Mouse (Mus musculus): ENCODE measurements around the gene Tk1. TPM values are rescaled to one million over a fixed set of nuclear protein-coding genes. Genes with fewer than 3 reads are reported as not detected.
A peak's percentile ranks its signal among the peaks of the same experiment; 100 is the strongest.

The Tk1 gene
- polyA plus RNA-seq, 1 experiment from 2014 or later = 97.6 TPM

DNA sequence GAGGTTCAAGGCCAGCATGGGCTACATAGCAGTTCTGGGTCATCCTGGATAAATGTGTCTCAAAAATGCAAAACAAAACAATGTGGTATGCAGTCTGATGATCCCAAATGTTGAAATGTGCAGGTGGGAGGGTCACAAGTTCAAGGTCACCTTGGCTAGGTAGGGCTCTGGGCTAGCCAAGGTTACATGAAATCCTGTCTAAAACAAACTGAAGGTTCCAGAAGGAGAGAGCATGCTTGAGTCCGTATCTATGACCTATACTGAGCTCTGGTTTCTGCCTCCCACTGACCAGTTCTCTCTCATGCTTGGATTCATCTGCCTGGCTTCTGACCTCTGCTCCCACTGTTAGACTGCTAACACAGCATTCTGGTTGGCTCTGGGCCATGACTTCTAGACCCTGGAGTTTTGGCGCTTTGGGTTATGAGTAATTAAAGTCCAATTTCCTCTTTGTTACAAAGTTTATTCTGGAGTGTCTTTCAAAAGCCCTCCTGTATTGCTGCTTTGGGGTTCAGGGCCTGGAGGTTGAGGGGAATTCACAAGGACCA, 3.9 kb upstream of the Tk1 start:
- peak overlapping the region; percentile 98 for H3K27ac ChIP-seq (replicated peaks)
- H3K4me3 ChIP-seq = no peak overlapping the region
- H3K27me3 ChIP-seq (replicated peaks) = no peaks in the 10 kb centered on the region
- 42% methylated on average over 2 of the region's 2 CpGs for WGBS
- 0 out of 2 replicates have a peak overlapping the region, but pooled peaks have one; percentile 81 for H3K4me2 ChIP-seq
- H3K36me3 ChIP-seq = peaks cover 4% of the 10 kb centered on the region; the same call in 1 of the 2 replicates
- no peaks in the 10 kb centered on the region for H3K9me3 ChIP-seq
- H3K9ac ChIP-seq = peak overlapping the region; percentile 58
- no peak for ATAC-seq (ENCODE audit: extremely low read depth, insufficient number of reproducible peaks, low FRiP score, low TSS enrichment)
- H3K4me1 ChIP-seq = peaks cover 69% of the 10 kb centered on the region

DNA sequence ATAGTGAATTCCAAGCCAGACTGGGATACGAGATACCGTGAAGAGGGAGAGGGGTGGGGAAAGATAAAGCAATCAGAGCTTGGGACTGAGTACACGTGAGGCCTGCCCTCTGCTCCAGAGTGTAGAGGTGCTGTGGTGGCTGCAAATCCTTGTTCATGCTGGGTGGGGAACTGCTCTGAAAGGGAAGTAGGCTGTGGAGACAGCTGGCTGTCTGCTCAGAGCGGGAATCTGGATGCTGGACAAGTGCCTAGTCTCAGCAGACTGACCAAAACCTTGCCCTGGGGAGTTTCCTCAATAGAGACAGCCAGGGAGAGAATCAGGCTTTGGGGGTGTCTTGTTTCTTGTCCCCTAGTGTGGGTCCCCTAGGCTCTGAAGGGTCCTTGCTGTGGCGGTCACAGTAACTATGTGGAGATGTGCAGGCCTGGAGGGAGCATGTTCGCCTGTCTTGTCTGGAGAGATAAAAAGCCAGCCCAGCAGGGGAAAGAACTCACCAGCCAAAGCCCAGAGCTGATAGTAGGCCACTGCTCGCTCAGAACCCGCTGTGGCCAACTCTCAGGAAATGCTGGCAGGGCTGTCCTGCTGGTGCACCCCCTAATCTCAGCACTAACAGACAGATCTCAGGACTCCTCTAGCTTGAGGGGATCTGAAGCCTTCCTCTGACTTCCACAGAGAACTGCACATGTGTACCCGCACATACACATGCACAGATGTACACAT, 3.2 kb upstream of the Tk1 start:
- Histone ChIP-seq H3K27me3 (replicated peaks) (no peaks in the 10 kb centered on the region), H3K4me1 (peaks cover 75% of the 10 kb centered on the region), H3K36me3 (peaks cover 4% of the 10 kb centered on the region; the same call in 1 of the 2 replicates), H3K9ac (peak overlapping the region; percentile 58), H3K4me2 (peak overlapping the region; percentile 81), H3K9me3 (no peaks in the 10 kb centered on the region), H3K4me3 (no peak overlapping the region), H3K27ac (replicated peaks) (peak overlapping the region; percentile 98)
- 9% methylated on average over 9 of the region's 9 CpGs for WGBS
- ATAC-seq (ENCODE audit: extremely low read depth, insufficient number of reproducible peaks, low FRiP score, low TSS enrichment) = no peak

DNA sequence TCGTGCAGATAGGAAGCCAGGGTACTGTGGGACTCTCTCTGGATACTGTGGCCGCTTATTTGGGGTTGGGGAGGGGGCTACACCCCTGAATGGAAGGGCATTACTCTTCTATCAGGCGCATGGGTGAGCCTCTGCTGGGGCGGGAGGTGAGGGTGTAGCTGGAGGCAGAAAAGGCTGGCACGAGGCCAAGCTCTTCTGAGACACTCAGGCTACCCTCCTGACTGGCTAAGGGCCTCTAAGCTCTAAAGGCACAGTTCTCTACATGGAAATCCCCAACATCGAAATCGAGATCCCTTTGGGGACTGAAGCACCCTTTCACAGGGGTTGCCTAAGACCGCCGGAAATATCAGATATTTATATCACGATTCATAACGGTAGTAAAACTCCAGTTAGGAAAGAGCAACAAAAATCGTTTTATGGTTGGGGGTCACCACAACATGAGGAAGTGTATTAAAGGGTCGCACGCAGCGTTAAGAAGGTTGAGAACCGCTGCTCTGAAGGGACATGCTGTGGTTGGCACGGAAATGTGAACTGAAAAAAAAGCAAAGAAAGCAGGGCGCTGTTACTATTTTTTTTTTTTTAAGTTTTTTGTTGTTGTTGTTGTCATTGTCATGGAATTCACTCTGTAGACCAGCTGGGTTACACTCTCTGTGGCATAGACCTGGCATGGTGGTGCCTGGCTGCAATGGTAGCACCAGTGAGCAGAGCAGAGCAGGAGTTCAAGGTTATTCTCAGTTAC, 2.4 kb upstream of the Tk1 start:
- H3K9ac ChIP-seq = peak overlapping the region; percentile 74

DNA sequence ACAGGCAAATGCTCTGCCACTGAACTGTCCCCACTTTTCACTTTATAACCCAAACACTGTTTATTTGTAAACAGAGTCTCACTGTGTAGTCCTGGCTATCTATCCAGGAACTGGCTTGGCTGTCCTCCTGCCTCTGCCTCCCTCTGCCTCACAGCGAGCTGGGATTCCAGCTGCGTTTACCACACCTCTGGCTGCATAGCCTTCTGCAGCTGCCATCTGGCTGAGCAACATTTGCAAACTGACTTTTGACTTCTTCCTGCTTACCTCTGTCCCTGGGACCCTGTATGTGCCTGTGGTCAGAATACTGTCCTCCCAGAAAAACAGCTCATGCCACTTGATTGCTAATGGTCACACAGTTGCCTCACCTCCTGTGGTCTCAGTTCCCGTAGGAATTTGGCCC, 1.5 kb upstream of the Tk1 start:
- H3K9me3 ChIP-seq = no peaks in the 10 kb centered on the region
- peak overlapping the region; percentile 89 for H3K9ac ChIP-seq
- H3K4me2 ChIP-seq = peak overlapping the region; percentile 81
- peaks cover 14% of the 10 kb centered on the region for H3K36me3 ChIP-seq
- peak overlapping the region; percentile 98 for H3K27ac ChIP-seq (replicated peaks)
- no peaks in the 10 kb centered on the region for H3K27me3 ChIP-seq (replicated peaks)
- no peak for ATAC-seq (ENCODE audit: extremely low read depth, insufficient number of reproducible peaks, low FRiP score, low TSS enrichment)
- H3K4me3 ChIP-seq = peak overlapping the region; percentile 29
- peaks cover 89% of the 10 kb centered on the region for H3K4me1 ChIP-seq
- 30% methylated on average over 3 of the region's 3 CpGs for WGBS

More for the DNA sequence above, 2.4 kb upstream of the Tk1 start:
- Histone ChIP-seq H3K27ac (replicated peaks) (peak overlapping the region; percentile 98), H3K4me1 (peaks cover 82% of the 10 kb centered on the region), H3K27me3 (replicated peaks) (no peaks in the 10 kb centered on the region), H3K9me3 (no peaks in the 10 kb centered on the region), H3K4me2 (peak overlapping the region; percentile 81), H3K36me3 (peaks cover 8% of the 10 kb centered on the region), H3K4me3 (peak overlapping the region; percentile 29)
- WGBS = 39% methylated on average over 18 of the region's 18 CpGs
- no peak for ATAC-seq (ENCODE audit: extremely low read depth, insufficient number of reproducible peaks, low FRiP score, low TSS enrichment)

DNA sequence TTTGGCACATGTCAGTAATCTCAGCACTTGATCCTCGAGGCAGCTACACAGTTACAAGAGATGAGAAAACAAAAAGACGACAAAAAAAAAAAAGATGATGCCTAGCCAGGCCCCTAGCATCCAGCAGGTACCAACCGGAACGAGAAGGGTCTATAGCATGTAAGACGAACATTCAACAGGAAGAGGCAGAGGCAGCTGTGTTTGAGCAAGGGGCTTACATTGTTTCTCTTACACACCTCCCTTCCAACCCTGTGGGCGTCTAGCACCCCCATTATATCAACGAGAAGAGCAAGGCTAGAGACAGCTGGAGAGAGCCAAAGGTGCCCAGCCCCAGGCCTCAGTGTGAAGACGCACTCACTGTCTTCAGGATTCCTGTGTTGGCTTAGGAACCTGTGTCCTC, 1.0 kb upstream of the Tk1 start:
- Histone ChIP-seq H3K4me1 (peaks cover 89% of the 10 kb centered on the region), H3K9me3 (no peaks in the 10 kb centered on the region), H3K4me2 (peak overlapping the region; percentile 81), H3K27me3 (replicated peaks) (no peaks in the 10 kb centered on the region), H3K36me3 (peaks cover 18% of the 10 kb centered on the region), H3K27ac (replicated peaks) (peak overlapping the region; percentile 98), H3K9ac (peak overlapping the region; percentile 89), H3K4me3 (peak overlapping the region; percentile 65; the same call in 1 of the 2 replicates)
- ATAC-seq (ENCODE audit: extremely low read depth, insufficient number of reproducible peaks, low FRiP score, low TSS enrichment) = no peak
- WGBS = 63% methylated on average over 8 of the region's 8 CpGs

DNA sequence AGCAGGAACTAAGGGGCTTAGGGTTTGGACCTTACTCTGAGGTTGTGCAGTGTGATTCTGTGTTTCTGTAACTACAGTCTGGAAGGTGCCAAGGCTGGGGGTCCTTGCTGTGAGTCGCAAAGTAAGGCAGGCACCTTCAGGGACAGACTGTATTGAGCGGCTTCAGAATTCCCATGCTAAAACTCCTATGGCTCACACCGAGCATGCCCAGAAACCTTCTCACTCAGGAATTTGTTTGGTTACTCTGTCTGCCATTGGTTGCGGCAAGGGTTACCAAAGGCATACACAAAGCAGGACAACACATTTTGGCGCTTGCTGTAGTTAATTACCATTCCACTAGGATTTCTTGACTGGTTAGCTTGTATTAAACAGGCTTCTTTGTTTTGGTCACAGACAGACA, 272 bp upstream of the Tk1 start:
- H3K36me3 ChIP-seq = peaks cover 26% of the 10 kb centered on the region
- H3K4me2 ChIP-seq = peak overlapping the region; percentile 81
- 12% methylated on average over 5 of the region's 5 CpGs for WGBS
- no peaks in the 10 kb centered on the region for H3K27me3 ChIP-seq (replicated peaks)
- peak overlapping the region; percentile 98 for H3K27ac ChIP-seq (replicated peaks)
- peak overlapping the region; percentile 89 for H3K9ac ChIP-seq
- no peaks in the 10 kb centered on the region for H3K9me3 ChIP-seq
- ATAC-seq (ENCODE audit: extremely low read depth, insufficient number of reproducible peaks, low FRiP score, low TSS enrichment) = no peak
- H3K4me1 ChIP-seq = peaks cover 88% of the 10 kb centered on the region
- peak overlapping the region; percentile 65 for H3K4me3 ChIP-seq

DNA sequence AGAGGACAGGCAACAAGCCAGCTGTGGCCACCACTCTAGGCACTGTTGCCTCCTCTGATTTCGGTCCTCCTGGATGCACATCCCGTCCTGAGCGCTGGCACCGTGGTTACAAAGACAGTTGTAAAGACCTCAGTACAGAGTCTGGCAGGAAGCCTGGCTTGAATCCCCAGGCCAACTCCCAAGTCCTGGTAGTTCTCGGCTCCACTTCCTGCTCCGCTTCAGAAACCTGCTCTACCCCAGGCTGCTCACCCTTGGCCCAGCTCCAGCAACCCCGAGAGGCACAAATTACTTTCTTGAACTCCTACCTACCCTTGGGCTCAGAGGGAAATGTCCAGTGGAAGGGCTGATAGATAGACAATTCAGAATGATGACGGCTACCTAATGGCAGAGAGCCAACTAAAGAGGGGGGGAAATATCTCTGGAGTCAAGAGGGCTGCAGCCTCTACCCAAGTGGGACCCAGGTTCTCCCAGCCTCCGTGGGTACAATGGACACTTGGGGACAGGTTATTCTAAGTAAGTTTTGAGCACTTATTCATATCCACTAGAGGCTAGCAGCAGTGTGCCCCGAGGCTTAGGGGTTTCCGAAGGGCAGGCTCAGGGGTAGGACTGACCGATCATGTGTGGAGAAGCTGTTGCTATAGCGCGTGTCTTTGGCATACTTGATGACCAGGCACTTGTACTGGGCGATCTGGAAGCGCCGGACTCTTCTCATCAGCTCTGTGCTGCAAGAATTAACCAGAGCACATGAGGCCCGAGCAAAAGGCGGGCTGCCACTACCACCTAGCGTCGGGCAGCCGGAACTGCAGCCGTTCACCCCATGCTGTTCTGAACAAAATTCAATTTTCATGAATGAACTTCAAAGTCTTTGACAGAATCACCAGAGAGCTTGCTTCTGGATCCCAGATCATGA, 1.6 kb downstream of the Tk1 start:
- peak overlapping the region; percentile 65 for H3K4me3 ChIP-seq
- WGBS = 13% methylated on average over 23 of the region's 23 CpGs
- H3K36me3 ChIP-seq = peaks cover 44% of the 10 kb centered on the region
- peaks cover 80% of the 10 kb centered on the region for H3K4me1 ChIP-seq
- peak; percentile 19; the same call in 1 of the 2 replicates for ATAC-seq (ENCODE audit: extremely low read depth, insufficient number of reproducible peaks, low FRiP score, low TSS enrichment)
- peak overlapping the region; percentile 89 for H3K9ac ChIP-seq
- H3K27ac ChIP-seq (replicated peaks) = peak overlapping the region; percentile 98
- no peaks in the 10 kb centered on the region for H3K9me3 ChIP-seq
- no peaks in the 10 kb centered on the region for H3K27me3 ChIP-seq (replicated peaks)
- peak overlapping the region; percentile 81 for H3K4me2 ChIP-seq

DNA sequence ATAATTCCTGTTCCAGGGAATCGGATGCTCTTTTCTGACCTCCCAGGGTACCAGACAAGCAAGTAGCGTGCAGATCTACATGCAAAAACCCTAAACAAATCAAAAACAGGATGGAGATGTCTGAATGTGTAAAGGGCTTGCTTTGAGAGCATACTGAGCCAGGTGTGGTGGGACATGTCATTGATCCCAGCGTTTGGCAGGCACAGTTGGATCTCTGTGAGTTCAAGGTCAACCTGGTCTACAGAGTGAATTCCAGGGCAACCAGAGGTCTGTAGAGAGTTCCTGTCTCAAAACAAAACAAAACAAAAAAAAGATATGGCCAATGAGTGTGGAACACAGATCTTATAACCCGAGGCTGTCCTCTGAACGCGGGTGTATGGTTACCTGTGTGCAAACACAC, 2.5 kb downstream of the Tk1 start:
- peaks cover 79% of the 10 kb centered on the region for H3K4me1 ChIP-seq
- H3K27me3 ChIP-seq (replicated peaks) = no peaks in the 10 kb centered on the region
- peak overlapping the region; percentile 41 for H3K9ac ChIP-seq
- H3K36me3 ChIP-seq = peaks cover 53% of the 10 kb centered on the region
- peak overlapping the region; percentile 81 for H3K4me2 ChIP-seq
- WGBS = 86% methylated on average over 6 of the region's 6 CpGs
- peak overlapping the region; percentile 76 for H3K27ac ChIP-seq (replicated peaks)
- no peak overlapping the region for H3K4me3 ChIP-seq
- no peaks in the 10 kb centered on the region for H3K9me3 ChIP-seq
- ATAC-seq (ENCODE audit: extremely low read depth, insufficient number of reproducible peaks, low FRiP score, low TSS enrichment) = no peak

DNA sequence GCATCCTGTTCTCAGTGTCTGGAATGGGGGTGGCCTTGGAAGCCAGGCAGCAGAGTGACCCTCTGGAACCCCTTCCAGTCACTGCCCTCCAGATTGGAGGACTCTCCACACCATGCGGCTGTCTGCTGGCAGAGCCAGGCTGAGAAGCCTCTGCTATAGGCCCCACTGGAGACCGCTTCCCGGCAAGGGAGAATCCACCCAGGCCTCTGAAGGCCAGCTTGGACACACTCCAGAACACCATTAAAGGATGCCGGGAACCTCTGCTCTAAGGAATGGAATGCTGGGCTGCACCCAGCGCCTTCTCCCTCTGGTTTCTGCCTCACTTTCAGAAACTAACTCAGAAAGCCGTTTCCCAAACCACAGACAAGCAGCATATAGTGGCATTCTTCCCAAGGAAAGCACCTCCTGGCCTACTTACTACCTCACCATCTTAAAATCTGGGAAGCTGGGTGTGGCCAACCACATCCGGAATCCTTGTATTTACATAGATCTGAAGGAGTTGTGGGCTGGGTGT, 3.1 kb downstream of the Tk1 start:
- peak overlapping the region; percentile 28 for H3K4me2 ChIP-seq
- peak overlapping the region; percentile 76 for H3K27ac ChIP-seq (replicated peaks)
- H3K9ac ChIP-seq = peak overlapping the region; percentile 41
- no peaks in the 10 kb centered on the region for H3K27me3 ChIP-seq (replicated peaks)
- peaks cover 60% of the 10 kb centered on the region for H3K36me3 ChIP-seq
- WGBS = 59% methylated on average over 7 of the region's 7 CpGs
- H3K4me1 ChIP-seq = peaks cover 75% of the 10 kb centered on the region
- H3K4me3 ChIP-seq = 0 out of 2 replicates have a peak overlapping the region, but pooled peaks have one; percentile 6
- ATAC-seq (ENCODE audit: extremely low read depth, insufficient number of reproducible peaks, low FRiP score, low TSS enrichment) = no peak
- no peaks in the 10 kb centered on the region for H3K9me3 ChIP-seq

DNA sequence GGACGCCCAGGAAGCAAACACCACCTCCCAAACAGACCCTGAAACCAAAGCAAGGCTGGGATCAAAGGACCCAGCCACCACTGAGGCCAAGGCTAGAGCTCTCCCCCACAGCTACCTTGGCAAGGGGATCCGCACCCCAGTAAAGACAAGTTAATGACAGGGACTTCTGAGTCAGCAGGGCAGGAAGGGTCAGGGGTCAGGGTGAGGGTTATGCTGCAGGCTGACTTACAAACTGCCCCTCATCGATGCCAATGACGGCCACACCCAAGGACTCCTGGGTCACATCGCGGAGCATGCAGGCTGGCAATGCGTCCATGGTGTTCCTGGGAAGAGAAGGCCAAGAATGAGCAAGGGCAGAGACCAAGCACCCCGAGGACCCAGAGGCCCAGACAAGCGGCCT, 4.0 kb downstream of the Tk1 start:
- WGBS = 92% methylated on average over 9 of the region's 9 CpGs
- Histone ChIP-seq H3K36me3 (peaks cover 69% of the 10 kb centered on the region), H3K9me3 (no peaks in the 10 kb centered on the region), H3K4me1 (peaks cover 66% of the 10 kb centered on the region), H3K9ac (no peak overlapping the region), H3K27ac (replicated peaks) (no peak overlapping the region), H3K4me2 (no peak overlapping the region), H3K4me3 (no peak overlapping the region), H3K27me3 (replicated peaks) (no peaks in the 10 kb centered on the region)
- no peak for ATAC-seq (ENCODE audit: extremely low read depth, insufficient number of reproducible peaks, low FRiP score, low TSS enrichment)
